Mouse (Mus musculus) effector memory CD4-positive, alpha-beta T cell, adult 7 months (primary cell): ENCODE measurements around the gene Piga. TPM values are rescaled to one million over a fixed set of nuclear protein-coding genes. Genes with fewer than 3 reads are reported as not detected.

Experiments
- polyA plus RNA-seq: library from polyadenylated mRNA; unstranded; fragments of 100-300 nt; shearing (Covaris generic); gene quantifications from one replicate; pipeline ENCODE4 v1.2.1, GENCODE M21; 2017

The Piga gene
- 14.7 TPM for polyA plus RNA-seq

DNA sequence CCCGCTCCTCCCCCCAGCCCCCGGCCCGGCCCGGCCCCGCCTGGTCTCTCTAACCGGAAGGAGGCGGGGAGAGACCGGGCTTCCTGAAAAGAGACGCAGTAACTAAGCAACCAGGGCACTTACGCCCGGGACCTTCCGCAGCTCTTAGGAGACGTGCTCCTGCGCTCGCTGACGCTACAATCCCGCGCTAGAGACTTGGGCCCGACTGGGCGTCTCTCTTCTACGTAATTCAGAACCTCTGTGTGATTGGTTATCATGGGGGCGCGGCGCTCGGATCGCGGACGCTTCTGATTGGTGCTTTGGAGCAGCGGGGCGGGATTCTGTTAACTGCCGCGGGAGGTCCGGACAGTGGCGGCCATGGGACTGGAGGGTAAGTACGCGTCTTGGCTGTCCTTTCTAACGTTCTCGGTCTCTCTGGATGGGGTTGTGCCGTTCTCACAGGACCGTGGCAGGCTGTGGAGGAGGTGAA is at the start of gene Piga:
TSS of gene Piga (plus strand) at position 317 of the 469 bp plus-strand sequence.

GRCm38 (mm10) chrX:164373081-164373480 is 46.5 kb upstream of the Piga start, which contains the start of gene Vegfd:
TSS of gene Vegfd (plus strand) at chrX:164373378.

DNA sequence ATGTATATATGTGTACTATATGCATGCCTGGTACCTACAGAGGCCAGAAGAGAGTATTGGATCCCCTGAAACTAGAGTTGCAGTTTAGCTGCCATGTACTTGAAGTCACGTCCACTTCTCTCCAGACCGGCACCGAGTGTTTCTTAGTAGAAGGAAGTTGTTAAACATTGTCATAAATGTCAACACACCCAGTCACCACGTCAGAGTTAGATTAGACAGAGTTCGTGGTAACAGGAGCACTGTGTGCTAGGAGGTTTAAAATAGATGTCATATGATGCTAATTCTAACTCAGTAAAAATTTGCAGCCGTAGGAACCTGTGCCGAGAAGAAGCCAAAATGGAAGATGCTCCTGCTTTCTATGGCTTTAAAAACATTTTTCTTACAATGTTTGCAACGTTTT is 17.1 kb downstream of the Piga start, which contains the start of gene Asb11:
TSS of gene Asb11 (plus strand) at position 286 of the 400 bp plus-strand sequence.

Other genes with a start within 250 kb of the Piga start
- not detected for gene Bmx, start 161.6 kb upstream of the Piga start, polyA plus RNA-seq
- not detected for gene Pir, start 150.4 kb upstream of the Piga start, polyA plus RNA-seq
- not detected for gene Vegfd, start 46.4 kb upstream of the Piga start, polyA plus RNA-seq
- not detected for gene Asb11, start 17.2 kb downstream of the Piga start, polyA plus RNA-seq
- gene Asb9, start 86.5 kb downstream of the Piga start, polyA plus RNA-seq = not detected